Mouse (Mus musculus): ENCODE data around the gene Abcc9. TPM values are rescaled to one million over a fixed set of nuclear protein-coding genes. Genes with fewer than 3 reads are reported as not detected.
A peak's percentile ranks its signal among the peaks of the same experiment; 100 is the strongest.

Abcc9 gene
- polyA plus RNA-seq, 1 experiment from 2014 or later, result 1.2 TPM

- Histone ChIP-seq H3K27ac (no peak overlapping the region), H3K4me3 (no peak overlapping the region), H3K4me1 (peaks cover 21% of the 10 kb centered on the region), H3K27me3 (ENCODE audit: low read depth, poor library complexity, severe bottlenecking) (peaks cover 63% of the 10 kb centered on the region), H3K36me3 (no peaks in the 10 kb centered on the region), H3K9me3 (replicated peaks) (no peaks in the 10 kb centered on the region)
- DNase-seq (ENCODE audit: low spot score), result no peak
- 68% methylated on average over 6 of the region's 6 CpGs for WGBS
Observed at GRCm38 (mm10) chr6:142572876-142573275, 129.2 kb downstream of the Abcc9 start.

- peaks cover 72% of the 10 kb centered on the region for H3K27me3 ChIP-seq (ENCODE audit: low read depth, poor library complexity, severe bottlenecking)
Observed at GRCm38 (mm10) chr6:142571629-142572360, 130.3 kb downstream of the Abcc9 start.

GRCm38 (mm10) chr6:142571055-142571618 is 131.0 kb downstream of the Abcc9 start, which contains the start of gene Kcnj8:
Gene Kcnj8, minus strand, starts transcription at chr6:142571614.
- H3K27ac ChIP-seq, result peak within 1 kb of the TSS; percentile 2
- H3K4me1 ChIP-seq, result peaks cover 21% of the 10 kb centered on the region
- H3K36me3 ChIP-seq, result no peaks in the 10 kb centered on the region
- no peaks in the 10 kb centered on the region for H3K9me3 ChIP-seq (replicated peaks)
- DNase-seq (ENCODE audit: low spot score), result peak; percentile 74
- H3K4me3 ChIP-seq, result peak within 1 kb of the TSS; percentile 56
- WGBS, result 2% methylated on average over 34 of the region's 34 CpGs
- peaks cover 75% of the 10 kb centered on the region for H3K27me3 ChIP-seq (ENCODE audit: low read depth, poor library complexity, severe bottlenecking)

More at GRCm38 (mm10) chr6:142571629-142572360, 130.3 kb downstream of the Abcc9 start:
- WGBS, result 4% methylated on average over 21 of the region's 21 CpGs
- H3K9me3 ChIP-seq (replicated peaks), result no peaks in the 10 kb centered on the region
- peak overlapping the region; percentile 2; the same call in 1 of the 2 replicates for H3K27ac ChIP-seq
- H3K4me1 ChIP-seq, result peaks cover 21% of the 10 kb centered on the region
- peak overlapping the region; percentile 56 for H3K4me3 ChIP-seq
- peak; percentile 41 for DNase-seq (ENCODE audit: low spot score)
- H3K36me3 ChIP-seq, result no peaks in the 10 kb centered on the region

GRCm38 (mm10) chr6:142570046-142570770 is 131.9 kb downstream of the Abcc9 start:
- no peak overlapping the region for H3K27ac ChIP-seq
- peaks cover 78% of the 10 kb centered on the region for H3K27me3 ChIP-seq (ENCODE audit: low read depth, poor library complexity, severe bottlenecking)
- peak overlapping the region; percentile 56; the same call in 1 of the 2 replicates for H3K4me3 ChIP-seq
- 9% methylated on average over 30 of the region's 30 CpGs for WGBS
- no peaks in the 10 kb centered on the region for H3K9me3 ChIP-seq (replicated peaks)
- H3K36me3 ChIP-seq, result no peaks in the 10 kb centered on the region
- peak; percentile 31 for DNase-seq (ENCODE audit: low spot score)
- H3K4me1 ChIP-seq, result peaks cover 21% of the 10 kb centered on the region

- Histone ChIP-seq H3K36me3 (no peaks in the 10 kb centered on the region), H3K9me3 (replicated peaks) (no peaks in the 10 kb centered on the region), H3K27me3 (ENCODE audit: low read depth, poor library complexity, severe bottlenecking) (peaks cover 75% of the 10 kb centered on the region), H3K4me1 (peaks cover 21% of the 10 kb centered on the region), H3K4me3 (no peak overlapping the region), H3K27ac (no peak overlapping the region)
- 47% methylated on average over 7 of the region's 7 CpGs for WGBS
- no peak for DNase-seq (ENCODE audit: low spot score)
Observed at GRCm38 (mm10) chr6:142568713-142569357, 133.3 kb downstream of the Abcc9 start.

- 58% methylated on average over 5 of the region's 5 CpGs for WGBS
- no peak for DNase-seq (ENCODE audit: low spot score)
- Histone ChIP-seq H3K4me1 (peaks cover 21% of the 10 kb centered on the region), H3K4me3 (no peak overlapping the region), H3K9me3 (replicated peaks) (no peaks in the 10 kb centered on the region), H3K36me3 (no peaks in the 10 kb centered on the region), H3K27me3 (ENCODE audit: low read depth, poor library complexity, severe bottlenecking) (peaks cover 61% of the 10 kb centered on the region), H3K27ac (no peak overlapping the region)
Observed at GRCm38 (mm10) chr6:142567452-142567851, 134.7 kb downstream of the Abcc9 start.

GRCm38 (mm10) chr6:142564746-142565145 is 137.4 kb downstream of the Abcc9 start:
- no peak overlapping the region for H3K27ac ChIP-seq
- WGBS, result 96% methylated on average over 3 of the region's 3 CpGs
- H3K4me3 ChIP-seq, result no peak overlapping the region
- no peaks in the 10 kb centered on the region for H3K9me3 ChIP-seq (replicated peaks)
- H3K4me1 ChIP-seq, result no peaks in the 10 kb centered on the region
- H3K27me3 ChIP-seq (ENCODE audit: low read depth, poor library complexity, severe bottlenecking), result peaks cover 34% of the 10 kb centered on the region
- no peaks in the 10 kb centered on the region for H3K36me3 ChIP-seq
- no peak for DNase-seq (ENCODE audit: low spot score)

GRCm38 (mm10) chr6:142561151-142561550 is 141.0 kb downstream of the Abcc9 start:
- Histone ChIP-seq H3K27me3 (ENCODE audit: low read depth, poor library complexity, severe bottlenecking) (peaks cover 3% of the 10 kb centered on the region; the same call in 1 of the 2 replicates), H3K9me3 (replicated peaks) (no peaks in the 10 kb centered on the region), H3K4me1 (no peaks in the 10 kb centered on the region), H3K36me3 (no peaks in the 10 kb centered on the region), H3K27ac (no peak overlapping the region), H3K4me3 (no peak overlapping the region)
- 76% methylated on average over 1 of the region's 1 CpGs for WGBS
- DNase-seq (ENCODE audit: low spot score), result no peak

GRCm38 (mm10) chr6:142558772-142559679 is 143.1 kb downstream of the Abcc9 start:
- Histone ChIP-seq H3K27me3 (ENCODE audit: low read depth, poor library complexity, severe bottlenecking) (no peaks in the 10 kb centered on the region), H3K36me3 (no peaks in the 10 kb centered on the region), H3K4me3 (no peak overlapping the region), H3K4me1 (no peaks in the 10 kb centered on the region), H3K9me3 (replicated peaks) (no peaks in the 10 kb centered on the region), H3K27ac (no peak overlapping the region)
- no peak for DNase-seq (ENCODE audit: low spot score)
- 89% methylated on average over 10 of the region's 10 CpGs for WGBS

- WGBS, result 89% methylated on average over 10 of the region's 10 CpGs
- H3K36me3 ChIP-seq, result no peaks in the 10 kb centered on the region
- DNase-seq (ENCODE audit: low spot score), result no peak
- H3K4me3 ChIP-seq, result no peak overlapping the region
- H3K9me3 ChIP-seq (replicated peaks), result no peaks in the 10 kb centered on the region
- H3K27me3 ChIP-seq (ENCODE audit: low read depth, poor library complexity, severe bottlenecking), result no peaks in the 10 kb centered on the region
- no peak overlapping the region for H3K27ac ChIP-seq
- H3K4me1 ChIP-seq, result no peaks in the 10 kb centered on the region
Observed at GRCm38 (mm10) chr6:142558076-142558475, 144.0 kb downstream of the Abcc9 start.

- WGBS, result 80% methylated on average over 1 of the region's 1 CpGs
- no peaks in the 10 kb centered on the region for H3K9me3 ChIP-seq (replicated peaks)
- H3K27ac ChIP-seq, result no peak overlapping the region
- H3K27me3 ChIP-seq (ENCODE audit: low read depth, poor library complexity, severe bottlenecking), result no peaks in the 10 kb centered on the region
- no peak overlapping the region for H3K4me3 ChIP-seq
- no peaks in the 10 kb centered on the region for H3K4me1 ChIP-seq
- no peaks in the 10 kb centered on the region for H3K36me3 ChIP-seq
- no peak for DNase-seq (ENCODE audit: low spot score)
Observed at GRCm38 (mm10) chr6:142555988-142556387, 146.1 kb downstream of the Abcc9 start.

GRCm38 (mm10) chr6:142551482-142551881 is 150.6 kb downstream of the Abcc9 start:
- no peaks in the 10 kb centered on the region for H3K36me3 ChIP-seq
- WGBS, result 78% methylated on average over 4 of the region's 4 CpGs
- H3K4me3 ChIP-seq, result no peak overlapping the region
- no peak for DNase-seq (ENCODE audit: low spot score)
- H3K27ac ChIP-seq, result no peak overlapping the region
- no peaks in the 10 kb centered on the region for H3K4me1 ChIP-seq
- H3K27me3 ChIP-seq (ENCODE audit: low read depth, poor library complexity, severe bottlenecking), result no peaks in the 10 kb centered on the region
- no peaks in the 10 kb centered on the region for H3K9me3 ChIP-seq (replicated peaks)

All from limb, embryonic 10.5 days (tissue).